Mouse (Mus musculus): ENCODE data around the gene Fam189a2. TPM values are rescaled to one million over a fixed set of nuclear protein-coding genes. Genes with fewer than 3 reads are reported as not detected.
A peak's percentile ranks its signal among the peaks of the same experiment; 100 is the strongest.

Gene Fam189a2
- polyA plus RNA-seq, 1 experiment from 2014 or later = 1.4 TPM

DNA sequence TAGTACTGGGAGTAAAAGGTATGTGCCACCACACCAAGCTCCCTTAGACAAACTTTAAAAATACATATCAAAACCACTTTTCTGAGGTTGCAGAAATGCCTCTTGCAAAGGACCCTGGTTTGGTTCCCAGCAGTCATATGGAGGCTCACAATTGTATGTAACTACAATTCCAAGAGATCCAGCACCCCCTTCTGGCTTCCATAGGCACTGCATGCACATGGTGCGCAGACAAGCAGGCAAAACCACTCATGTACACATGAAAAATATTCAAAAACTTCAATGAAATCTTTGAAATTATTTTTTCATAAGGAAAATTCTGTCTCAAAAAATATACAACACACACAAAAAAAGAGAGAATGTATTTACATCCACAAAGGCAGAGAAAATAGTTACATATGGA, 26.1 kb upstream of the Fam189a2 start:
- Histone ChIP-seq H3K4me2 (ENCODE audit: low read length) (no peak overlapping the region), H3K27me3 (replicated peaks; ENCODE audit: control insufficient read depth, insufficient read depth, low read length) (no peaks in the 10 kb centered on the region), H3K4me3 (ENCODE audit: low read depth, low read length) (no peak overlapping the region), H3K9me3 (ENCODE audit: control insufficient read depth, low read length) (no peaks in the 10 kb centered on the region), H3K27ac (ENCODE audit: low read depth) (no peak overlapping the region), H3K4me1 (replicated peaks; ENCODE audit: control insufficient read depth, insufficient read depth, low read length) (peaks cover 11% of the 10 kb centered on the region), H3K9ac (ENCODE audit: low read length) (no peak overlapping the region), H3K36me3 (ENCODE audit: control insufficient read depth, insufficient read depth, low read length) (no peaks in the 10 kb centered on the region)
- ATAC-seq (replicated peaks; ENCODE audit: low FRiP score, low TSS enrichment, low read depth) (no peak), DNase-seq (ENCODE audit: low spot score) (no peak)
- WGBS = 90% methylated on average over 1 of the region's 1 CpGs

GRCm38 (mm10) chr19:24054904-24055303, 24.1 kb upstream of the Fam189a2 start:
- H3K9me3 ChIP-seq (ENCODE audit: control insufficient read depth, low read length) = no peaks in the 10 kb centered on the region
- peaks cover 11% of the 10 kb centered on the region for H3K4me1 ChIP-seq (replicated peaks; ENCODE audit: control insufficient read depth, insufficient read depth, low read length)
- no peak overlapping the region for H3K4me3 ChIP-seq (ENCODE audit: low read depth, low read length)
- no peak overlapping the region for H3K4me2 ChIP-seq (ENCODE audit: low read length)
- ATAC-seq (replicated peaks; ENCODE audit: low FRiP score, low TSS enrichment, low read depth) = no peak
- H3K36me3 ChIP-seq (ENCODE audit: control insufficient read depth, insufficient read depth, low read length) = no peaks in the 10 kb centered on the region
- peak overlapping the region; percentile 29; the same call in 1 of the 2 replicates for H3K27ac ChIP-seq (ENCODE audit: low read depth)
- 26% methylated on average over 2 of the region's 2 CpGs for WGBS
- no peaks in the 10 kb centered on the region for H3K27me3 ChIP-seq (replicated peaks; ENCODE audit: control insufficient read depth, insufficient read depth, low read length)
- no peak for DNase-seq (ENCODE audit: low spot score)
- H3K9ac ChIP-seq (ENCODE audit: low read length) = no peak overlapping the region

DNA sequence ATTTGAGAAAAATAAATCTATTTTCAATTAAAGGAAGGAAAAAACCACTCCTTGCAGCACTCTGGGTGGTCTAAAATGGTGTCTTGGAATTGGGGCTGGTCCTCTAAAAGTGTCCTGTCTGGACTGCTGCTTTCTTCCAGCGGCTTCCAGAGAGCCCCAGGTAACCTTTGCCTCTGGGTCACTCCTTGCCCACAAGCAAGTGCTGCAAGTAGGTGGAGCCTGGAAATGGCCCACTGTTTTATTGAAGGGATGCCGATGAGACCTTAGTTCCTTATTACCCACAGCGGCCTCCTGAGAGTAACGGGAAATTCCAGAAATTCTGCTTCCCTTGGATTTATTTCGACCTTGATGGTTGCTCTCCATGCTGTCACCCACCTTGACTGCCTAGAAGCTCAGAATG, 23.4 kb upstream of the Fam189a2 start:
- Histone ChIP-seq H3K27ac (ENCODE audit: low read depth) (peak overlapping the region; percentile 70; the same call in 1 of the 2 replicates), H3K4me3 (ENCODE audit: low read depth, low read length) (no peak overlapping the region), H3K27me3 (replicated peaks; ENCODE audit: control insufficient read depth, insufficient read depth, low read length) (no peaks in the 10 kb centered on the region), H3K36me3 (ENCODE audit: control insufficient read depth, insufficient read depth, low read length) (no peaks in the 10 kb centered on the region), H3K9me3 (ENCODE audit: control insufficient read depth, low read length) (no peaks in the 10 kb centered on the region), H3K4me2 (ENCODE audit: low read length) (0 out of 2 replicates have a peak overlapping the region, but pooled peaks have one; percentile 9), H3K4me1 (replicated peaks; ENCODE audit: control insufficient read depth, insufficient read depth, low read length) (peaks cover 11% of the 10 kb centered on the region), H3K9ac (ENCODE audit: low read length) (no peak overlapping the region)
- peak; percentile 74; the same call in 1 of the 2 replicates for ATAC-seq (replicated peaks; ENCODE audit: low FRiP score, low TSS enrichment, low read depth)
- DNase-seq (ENCODE audit: low spot score) = peak; percentile 50
- WGBS = 34% methylated on average over 5 of the region's 5 CpGs

DNA sequence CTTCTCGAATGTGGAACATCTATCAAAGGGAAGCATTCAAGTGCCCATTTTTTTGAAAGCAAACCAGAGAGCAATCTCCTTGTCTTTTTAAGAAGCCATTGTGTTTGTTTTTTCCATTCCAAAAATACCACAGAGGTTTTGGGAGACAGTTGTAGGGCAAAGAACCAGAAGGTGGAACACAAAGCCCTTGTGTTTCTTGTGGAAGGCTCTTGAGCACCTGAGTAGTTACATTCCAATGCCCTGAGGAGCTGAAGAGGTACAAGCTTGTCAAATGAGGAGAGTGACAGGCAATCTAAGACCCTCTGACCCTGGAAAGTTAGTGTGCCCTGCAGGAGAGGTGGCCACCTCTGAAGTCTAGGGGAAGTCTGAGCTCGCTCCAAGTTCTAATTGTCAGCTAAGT, 19.7 kb upstream of the Fam189a2 start:
- ATAC-seq (replicated peaks; ENCODE audit: low FRiP score, low TSS enrichment, low read depth) = no peak
- DNase-seq (ENCODE audit: low spot score) = no peak
- WGBS = 66% methylated on average over 2 of the region's 2 CpGs

GRCm38 (mm10) chr19:24049329-24049728, 18.5 kb upstream of the Fam189a2 start:
- no peaks in the 10 kb centered on the region for H3K9me3 ChIP-seq (ENCODE audit: control insufficient read depth, low read length)
- DNase-seq (ENCODE audit: low spot score) (no peak), ATAC-seq (replicated peaks; ENCODE audit: low FRiP score, low TSS enrichment, low read depth) (no peak)
- WGBS = 78% methylated on average over 3 of the region's 3 CpGs
- no peak overlapping the region for H3K4me2 ChIP-seq (ENCODE audit: low read length)
- no peak overlapping the region for H3K27ac ChIP-seq (ENCODE audit: low read depth)
- H3K27me3 ChIP-seq (replicated peaks; ENCODE audit: control insufficient read depth, insufficient read depth, low read length) = no peaks in the 10 kb centered on the region
- no peak overlapping the region for H3K9ac ChIP-seq (ENCODE audit: low read length)
- no peaks in the 10 kb centered on the region for H3K36me3 ChIP-seq (ENCODE audit: control insufficient read depth, insufficient read depth, low read length)
- no peak overlapping the region for H3K4me3 ChIP-seq (ENCODE audit: low read depth, low read length)
- H3K4me1 ChIP-seq (replicated peaks; ENCODE audit: control insufficient read depth, insufficient read depth, low read length) = no peaks in the 10 kb centered on the region; the same call in 1 of the 2 replicates

More for the DNA sequence above, 19.7 kb upstream of the Fam189a2 start:
- no peak overlapping the region for H3K4me3 ChIP-seq (ENCODE audit: low read depth, low read length)
- H3K36me3 ChIP-seq (ENCODE audit: control insufficient read depth, insufficient read depth, low read length) = no peaks in the 10 kb centered on the region
- H3K27ac ChIP-seq (ENCODE audit: low read depth) = no peak overlapping the region
- no peaks in the 10 kb centered on the region for H3K9me3 ChIP-seq (ENCODE audit: control insufficient read depth, low read length)
- peaks cover 6% of the 10 kb centered on the region; the same call in 1 of the 2 replicates for H3K4me1 ChIP-seq (replicated peaks; ENCODE audit: control insufficient read depth, insufficient read depth, low read length)
- no peak overlapping the region for H3K4me2 ChIP-seq (ENCODE audit: low read length)
- no peak overlapping the region for H3K9ac ChIP-seq (ENCODE audit: low read length)
- H3K27me3 ChIP-seq (replicated peaks; ENCODE audit: control insufficient read depth, insufficient read depth, low read length) = no peaks in the 10 kb centered on the region

DNA sequence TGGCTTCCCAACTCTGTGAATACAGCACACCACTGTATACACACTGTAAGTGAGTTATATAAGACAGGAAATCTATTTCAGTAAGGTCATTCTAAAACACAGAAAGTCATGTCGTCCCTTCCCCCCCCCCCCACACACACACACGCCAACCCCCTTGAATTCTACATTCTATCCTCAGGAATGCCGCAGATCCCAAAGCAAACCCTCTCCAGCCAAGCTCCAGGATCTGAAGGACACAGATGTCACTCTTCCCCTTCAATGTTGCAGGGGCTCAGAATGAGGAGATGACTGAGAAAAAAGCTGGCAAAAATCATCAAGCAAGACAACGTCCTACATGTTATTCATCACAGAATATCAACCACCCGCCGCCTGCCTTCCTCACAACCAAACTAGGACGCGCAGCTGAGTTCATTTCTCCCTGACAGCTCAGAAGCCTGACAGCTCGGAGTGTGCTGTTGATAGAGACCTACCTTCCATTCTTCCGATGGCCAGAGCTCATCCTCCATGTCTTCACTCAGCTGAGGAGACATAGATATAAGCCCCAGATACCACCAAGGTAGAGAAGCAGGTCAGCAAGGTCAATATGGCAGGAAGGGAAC, 15.7 kb upstream of the Fam189a2 start:
- Histone ChIP-seq H3K27ac (ENCODE audit: low read depth) (no peak overlapping the region), H3K27me3 (replicated peaks; ENCODE audit: control insufficient read depth, insufficient read depth, low read length) (no peaks in the 10 kb centered on the region), H3K4me2 (ENCODE audit: low read length) (no peak overlapping the region), H3K4me1 (replicated peaks; ENCODE audit: control insufficient read depth, insufficient read depth, low read length) (no peaks in the 10 kb centered on the region), H3K9ac (ENCODE audit: low read length) (no peak overlapping the region), H3K36me3 (ENCODE audit: control insufficient read depth, insufficient read depth, low read length) (no peaks in the 10 kb centered on the region), H3K4me3 (ENCODE audit: low read depth, low read length) (no peak overlapping the region), H3K9me3 (ENCODE audit: control insufficient read depth, low read length) (no peaks in the 10 kb centered on the region)
- WGBS = 83% methylated on average over 10 of the region's 10 CpGs
- ATAC-seq (replicated peaks; ENCODE audit: low FRiP score, low TSS enrichment, low read depth) = no peak
- DNase-seq (ENCODE audit: low spot score) = no peak

DNA sequence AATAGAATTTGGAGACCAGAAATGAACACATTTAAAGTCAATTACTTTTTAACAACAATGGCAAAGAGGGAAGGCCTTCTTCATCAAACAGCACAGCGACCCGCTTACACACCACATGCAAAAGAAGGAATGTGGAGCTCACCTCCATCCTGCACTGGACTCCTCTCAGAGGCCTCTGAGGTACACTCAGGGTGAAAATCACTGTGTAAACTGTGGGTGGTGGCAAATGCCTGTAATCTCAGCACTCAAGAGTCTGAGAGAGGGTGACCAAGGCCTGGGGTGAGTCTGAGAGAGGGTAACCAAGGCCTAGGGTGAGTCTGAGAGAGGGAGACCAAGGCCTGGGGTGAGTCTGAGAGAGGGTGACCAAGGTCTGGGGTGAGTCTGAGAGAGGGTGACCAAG, 11.6 kb upstream of the Fam189a2 start:
- H3K9ac ChIP-seq (ENCODE audit: low read length) = no peak overlapping the region
- no peak overlapping the region for H3K4me2 ChIP-seq (ENCODE audit: low read length)
- H3K27ac ChIP-seq (ENCODE audit: low read depth) = no peak overlapping the region
- 94% methylated on average over 2 of the region's 2 CpGs for WGBS
- DNase-seq (ENCODE audit: low spot score) (no peak), ATAC-seq (replicated peaks; ENCODE audit: low FRiP score, low TSS enrichment, low read depth) (no peak)
- H3K4me3 ChIP-seq (ENCODE audit: low read depth, low read length) = no peak overlapping the region
- no peaks in the 10 kb centered on the region for H3K27me3 ChIP-seq (replicated peaks; ENCODE audit: control insufficient read depth, insufficient read depth, low read length)
- no peaks in the 10 kb centered on the region for H3K4me1 ChIP-seq (replicated peaks; ENCODE audit: control insufficient read depth, insufficient read depth, low read length)
- H3K36me3 ChIP-seq (ENCODE audit: control insufficient read depth, insufficient read depth, low read length) = no peaks in the 10 kb centered on the region
- no peaks in the 10 kb centered on the region for H3K9me3 ChIP-seq (ENCODE audit: control insufficient read depth, low read length)

- 69% methylated on average over 14 of the region's 14 CpGs for WGBS
- no peak overlapping the region for H3K4me3 ChIP-seq (ENCODE audit: low read depth, low read length)
- no peaks in the 10 kb centered on the region for H3K36me3 ChIP-seq (ENCODE audit: control insufficient read depth, insufficient read depth, low read length)
- no peak overlapping the region for H3K27ac ChIP-seq (ENCODE audit: low read depth)
- H3K27me3 ChIP-seq (replicated peaks; ENCODE audit: control insufficient read depth, insufficient read depth, low read length) = no peaks in the 10 kb centered on the region
- no peaks in the 10 kb centered on the region for H3K4me1 ChIP-seq (replicated peaks; ENCODE audit: control insufficient read depth, insufficient read depth, low read length)
- ATAC-seq (replicated peaks; ENCODE audit: low FRiP score, low TSS enrichment, low read depth) = no peak
- H3K4me2 ChIP-seq (ENCODE audit: low read length) = no peak overlapping the region
- DNase-seq (ENCODE audit: low spot score) = no peak
- H3K9ac ChIP-seq (ENCODE audit: low read length) = no peak overlapping the region
- H3K9me3 ChIP-seq (ENCODE audit: control insufficient read depth, low read length) = no peaks in the 10 kb centered on the region
Observed at GRCm38 (mm10) chr19:24039061-24039853, 8.4 kb upstream of the Fam189a2 start.

All from intestine, embryonic 14.5 days (tissue).